Mouse (Mus musculus): ENCODE data around the gene Olfr1105.

Gene Olfr1105

DNA sequence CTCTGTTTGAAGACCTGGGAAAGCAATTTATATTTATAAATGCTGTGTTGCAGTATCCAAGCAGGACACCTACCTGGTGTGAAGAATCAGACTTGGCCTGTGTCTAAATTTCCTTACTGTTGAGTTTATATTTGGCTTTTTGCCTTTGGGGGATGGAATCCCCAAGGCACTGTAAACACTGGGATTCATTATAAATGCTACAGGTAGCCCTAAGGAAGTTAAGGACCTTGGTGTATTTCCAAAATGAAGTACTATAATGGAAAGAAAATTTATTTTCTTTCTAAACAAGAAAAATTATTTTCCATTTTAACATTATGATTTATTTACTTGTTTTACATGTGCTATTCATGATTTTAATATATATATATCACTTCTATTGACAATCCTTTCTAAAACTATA lies at the start of gene Olfr1105:
Gene Olfr1105, minus strand, starts transcription at position 101 of the 400 bp plus-strand sequence.
- DNase-seq: no peak

GRCm38 (mm10) chr2:87075717-87076116 lies 39.4 kb upstream of the Olfr1105 start, which contains the start of gene Olfr1107:
Gene Olfr1107, minus strand, starts transcription at chr2:87075817.
- no peak for DNase-seq

GRCm38 (mm10) chr2:87052173-87052572 lies 15.8 kb upstream of the Olfr1105 start, which contains the start of gene Olfr1106:
Gene Olfr1106, minus strand, starts transcription at chr2:87052273.
- no peak for DNase-seq

DNA sequence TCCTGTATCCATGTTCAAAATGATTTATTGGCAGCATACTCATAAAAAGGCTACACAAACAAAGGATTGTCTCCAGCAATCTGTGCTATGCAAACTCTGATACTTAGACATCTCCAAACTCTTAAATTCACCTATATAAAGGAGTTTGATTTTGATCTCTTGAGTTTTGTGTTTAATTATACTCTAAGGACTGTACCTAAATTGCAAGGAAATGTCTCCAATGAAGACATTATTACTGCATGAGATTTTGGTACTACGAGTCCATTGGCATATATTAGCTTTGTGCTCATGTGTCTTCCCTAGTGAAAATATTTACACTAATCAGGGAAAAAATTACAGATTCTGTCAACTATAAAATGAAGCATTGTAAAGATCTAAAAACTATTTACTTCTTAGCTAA lies 9.4 kb downstream of the Olfr1105 start, which contains the start of gene Olfr1104:
Gene Olfr1104, minus strand, starts transcription at position 101 of the 400 bp plus-strand sequence.
- no peak for DNase-seq

GRCm38 (mm10) chr2:86998098-86998497 lies 38.2 kb downstream of the Olfr1105 start, which contains the start of gene Olfr1102:
Gene Olfr1102, plus strand, starts transcription at chr2:86998398.
- DNase-seq: no peak

DNA sequence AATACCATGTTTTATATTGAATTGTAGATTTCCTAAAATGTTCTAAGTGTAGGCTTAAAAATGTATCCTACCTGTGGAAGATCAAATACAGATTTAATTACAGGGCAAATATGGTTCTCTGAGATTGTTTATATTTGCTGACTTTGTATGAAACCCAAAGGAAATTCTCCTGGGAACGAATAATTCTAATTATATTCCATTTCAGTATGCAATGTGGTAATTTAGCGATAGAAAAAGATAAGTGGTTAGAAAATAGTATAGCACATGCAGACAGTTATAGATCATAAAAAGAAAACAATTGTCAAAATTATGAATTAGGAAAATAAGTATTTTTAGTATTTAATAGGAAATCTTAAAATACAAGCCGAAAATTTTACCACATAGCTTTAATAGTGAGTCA lies 45.2 kb downstream of the Olfr1105 start, which contains the start of gene Olfr1101:
Gene Olfr1101, minus strand, starts transcription at position 101 of the 400 bp plus-strand sequence.
- no peak for DNase-seq
